Mouse (Mus musculus): Measurements from ENCODE around the gene BC024978. TPM values are rescaled to one million over a fixed set of nuclear protein-coding genes. Genes with fewer than 3 reads are reported as not detected.

Gene BC024978
- polyA plus RNA-seq, 1 experiment = 3.2 TPM

DNA sequence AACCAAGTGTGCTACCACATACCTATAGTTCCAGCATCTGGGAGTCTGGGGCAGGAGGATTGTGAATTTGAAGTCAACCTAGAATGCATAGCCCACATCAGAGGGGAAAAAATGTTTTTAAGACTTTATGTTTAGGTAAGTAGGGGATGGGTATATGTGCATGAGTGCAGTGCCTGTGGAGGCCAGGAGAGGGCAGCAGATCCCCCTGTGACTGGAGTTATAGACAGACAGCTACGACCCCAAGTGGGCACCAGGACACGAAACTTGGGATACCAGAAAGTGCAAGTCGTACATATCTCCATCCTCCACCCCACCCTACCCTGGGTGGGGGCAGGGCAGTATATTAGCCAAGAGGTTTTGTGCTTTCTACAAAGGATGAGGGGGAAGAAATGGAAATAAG is 10.6 kb upstream of the BC024978 start:
- no peak for TF ChIP-seq MAX (IDR thresholded peaks at IDR 0.05)
- no peak for TF ChIP-seq USF1 (IDR thresholded peaks at IDR 0.05; ENCODE audit: low read depth)
- TF ChIP-seq CEBPB (IDR thresholded peaks at IDR 0.05; ENCODE audit: low read depth) = no peak
- TF ChIP-seq MYOD1 (IDR thresholded peaks at IDR 0.05; ENCODE audit: control insufficient read depth, insufficient read length, low read depth) = no peak
- TF ChIP-seq MYOG (IDR thresholded peaks at IDR 0.05; ENCODE audit: control insufficient read depth, extremely low read depth, insufficient read length) = no peak
- no peak for TF ChIP-seq CTCF (IDR thresholded peaks at IDR 0.05; ENCODE audit: control insufficient read depth, insufficient read depth, insufficient read length)
- TF ChIP-seq FOSL1 (IDR thresholded peaks at IDR 0.05; ENCODE audit: insufficient read depth, low read length, poor library complexity, severe bottlenecking) = no peak
- Histone ChIP-seq H3ac (ENCODE audit: control insufficient read depth, insufficient read length, low read depth) (no peak overlapping the region), H3K79me2 (ENCODE audit: control insufficient read depth, insufficient read depth) (peaks cover 7% of the 10 kb centered on the region), H3K36me3 (ENCODE audit: control insufficient read depth, insufficient read depth) (peaks cover 51% of the 10 kb centered on the region), H3K79me3 (ENCODE audit: low read depth) (peaks cover 2% of the 10 kb centered on the region), H3K4me3 (ENCODE audit: insufficient read depth, poor library complexity, severe bottlenecking) (no peak overlapping the region), H3K27me3 (ENCODE audit: control insufficient read depth, insufficient read depth, insufficient read length) (no peaks in the 10 kb centered on the region)

- peaks cover 17% of the 10 kb centered on the region for H3K79me2 ChIP-seq (ENCODE audit: control insufficient read depth, insufficient read depth)
- TF ChIP-seq MYOD1 (IDR thresholded peaks at IDR 0.05; ENCODE audit: control insufficient read depth, insufficient read length, low read depth) (no peak), MAX (IDR thresholded peaks at IDR 0.05) (no peak), CTCF (IDR thresholded peaks at IDR 0.05; ENCODE audit: control insufficient read depth, insufficient read depth, insufficient read length) (no peak), FOSL1 (IDR thresholded peaks at IDR 0.05; ENCODE audit: insufficient read depth, low read length, poor library complexity, severe bottlenecking) (no peak), USF1 (IDR thresholded peaks at IDR 0.05; ENCODE audit: low read depth) (no peak), MYOG (IDR thresholded peaks at IDR 0.05; ENCODE audit: control insufficient read depth, extremely low read depth, insufficient read length) (no peak), CEBPB (IDR thresholded peaks at IDR 0.05; ENCODE audit: low read depth) (no peak)
- H3K27me3 ChIP-seq (ENCODE audit: control insufficient read depth, insufficient read depth, insufficient read length) = no peaks in the 10 kb centered on the region
- no peak overlapping the region for H3K4me3 ChIP-seq (ENCODE audit: insufficient read depth, poor library complexity, severe bottlenecking)
- H3ac ChIP-seq (ENCODE audit: control insufficient read depth, insufficient read length, low read depth) = no peak overlapping the region
- peaks cover 10% of the 10 kb centered on the region for H3K79me3 ChIP-seq (ENCODE audit: low read depth)
- peaks cover 57% of the 10 kb centered on the region for H3K36me3 ChIP-seq (ENCODE audit: control insufficient read depth, insufficient read depth)
Observed at GRCm38 (mm10) chr7:27185986-27186385, 9.6 kb upstream of the BC024978 start.

DNA sequence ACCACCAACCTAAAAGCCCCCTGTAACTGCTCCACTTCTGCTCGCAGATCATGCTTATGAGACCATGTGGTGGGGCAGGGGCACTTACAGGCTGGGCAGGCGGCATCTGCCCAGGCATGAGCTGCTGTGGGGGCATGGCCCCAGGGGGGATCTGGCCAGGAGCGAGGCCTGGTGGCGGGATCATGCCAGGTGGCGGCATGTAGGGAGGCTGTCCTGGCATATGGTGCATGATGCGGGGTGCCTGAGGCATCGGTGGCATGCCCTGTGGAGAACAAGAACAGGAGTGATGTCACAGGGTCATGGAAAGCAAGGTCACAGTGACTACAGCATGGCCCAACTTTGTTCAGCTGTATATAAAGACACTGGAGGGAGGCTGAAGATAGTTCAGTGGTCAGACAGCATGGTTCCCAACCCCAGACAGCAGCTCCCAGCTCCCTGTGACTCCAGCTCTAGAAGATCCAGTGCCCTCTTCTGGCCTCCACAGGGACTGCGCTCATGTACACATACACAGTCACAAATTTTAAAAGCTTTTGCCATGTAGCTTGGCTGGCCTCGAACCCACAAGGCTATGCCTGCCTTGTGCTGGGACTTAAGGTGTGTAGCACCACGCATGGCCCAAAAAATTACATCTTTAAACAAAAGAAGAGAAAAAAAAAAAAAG is 6.2 kb upstream of the BC024978 start:
- Histone ChIP-seq H3ac (ENCODE audit: control insufficient read depth, insufficient read length, low read depth) (no peak overlapping the region), H3K27me3 (ENCODE audit: control insufficient read depth, insufficient read depth, insufficient read length) (no peaks in the 10 kb centered on the region), H3K36me3 (ENCODE audit: control insufficient read depth, insufficient read depth) (peaks cover 85% of the 10 kb centered on the region), H3K4me3 (ENCODE audit: insufficient read depth, poor library complexity, severe bottlenecking) (no peak overlapping the region), H3K79me2 (ENCODE audit: control insufficient read depth, insufficient read depth) (peaks cover 51% of the 10 kb centered on the region), H3K79me3 (ENCODE audit: low read depth) (peaks cover 42% of the 10 kb centered on the region)
- TF ChIP-seq MAX (IDR thresholded peaks at IDR 0.05) = no peak
- TF ChIP-seq CTCF (IDR thresholded peaks at IDR 0.05; ENCODE audit: control insufficient read depth, insufficient read depth, insufficient read length) = no peak
- no peak for TF ChIP-seq MYOD1 (IDR thresholded peaks at IDR 0.05; ENCODE audit: control insufficient read depth, insufficient read length, low read depth)
- no peak for TF ChIP-seq MYOG (IDR thresholded peaks at IDR 0.05; ENCODE audit: control insufficient read depth, extremely low read depth, insufficient read length)
- TF ChIP-seq FOSL1 (IDR thresholded peaks at IDR 0.05; ENCODE audit: insufficient read depth, low read length, poor library complexity, severe bottlenecking) = no peak
- TF ChIP-seq CEBPB (IDR thresholded peaks at IDR 0.05; ENCODE audit: low read depth) = no peak
- TF ChIP-seq USF1 (IDR thresholded peaks at IDR 0.05; ENCODE audit: low read depth) = no peak

DNA sequence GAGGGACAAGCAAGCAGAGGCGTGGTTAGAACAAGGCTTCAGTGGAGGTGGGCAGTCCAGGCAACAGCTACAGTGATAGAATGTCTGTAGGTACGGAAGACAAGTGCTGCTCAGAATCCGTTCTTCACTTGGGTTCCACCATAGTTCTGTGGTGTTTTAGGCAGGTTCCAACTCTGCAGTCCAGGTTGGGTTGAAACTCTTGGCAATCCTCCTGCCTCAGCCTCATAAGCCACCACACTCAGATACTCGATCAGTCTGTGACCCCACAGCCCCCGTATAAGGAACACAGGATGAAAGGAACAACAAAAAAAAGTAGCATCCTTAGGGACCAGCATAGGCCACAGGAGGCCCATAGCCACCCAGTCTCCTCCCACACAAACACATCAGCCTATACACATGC is 3.1 kb upstream of the BC024978 start:
- Histone ChIP-seq H3K79me2 (ENCODE audit: control insufficient read depth, insufficient read depth) (peaks cover 66% of the 10 kb centered on the region), H3K27me3 (ENCODE audit: control insufficient read depth, insufficient read depth, insufficient read length) (no peaks in the 10 kb centered on the region), H3K79me3 (ENCODE audit: low read depth) (peaks cover 53% of the 10 kb centered on the region), H3K36me3 (ENCODE audit: control insufficient read depth, insufficient read depth) (peaks cover 61% of the 10 kb centered on the region), H3ac (ENCODE audit: control insufficient read depth, insufficient read length, low read depth) (no peak overlapping the region), H3K4me3 (ENCODE audit: insufficient read depth, poor library complexity, severe bottlenecking) (no peak overlapping the region)
- TF ChIP-seq CTCF (IDR thresholded peaks at IDR 0.05; ENCODE audit: control insufficient read depth, insufficient read depth, insufficient read length) = no peak
- no peak for TF ChIP-seq CEBPB (IDR thresholded peaks at IDR 0.05; ENCODE audit: low read depth)
- no peak for TF ChIP-seq FOSL1 (IDR thresholded peaks at IDR 0.05; ENCODE audit: insufficient read depth, low read length, poor library complexity, severe bottlenecking)
- no peak for TF ChIP-seq MYOD1 (IDR thresholded peaks at IDR 0.05; ENCODE audit: control insufficient read depth, insufficient read length, low read depth)
- no peak for TF ChIP-seq MYOG (IDR thresholded peaks at IDR 0.05; ENCODE audit: control insufficient read depth, extremely low read depth, insufficient read length)
- no peak for TF ChIP-seq MAX (IDR thresholded peaks at IDR 0.05)
- TF ChIP-seq USF1 (IDR thresholded peaks at IDR 0.05; ENCODE audit: low read depth) = no peak

DNA sequence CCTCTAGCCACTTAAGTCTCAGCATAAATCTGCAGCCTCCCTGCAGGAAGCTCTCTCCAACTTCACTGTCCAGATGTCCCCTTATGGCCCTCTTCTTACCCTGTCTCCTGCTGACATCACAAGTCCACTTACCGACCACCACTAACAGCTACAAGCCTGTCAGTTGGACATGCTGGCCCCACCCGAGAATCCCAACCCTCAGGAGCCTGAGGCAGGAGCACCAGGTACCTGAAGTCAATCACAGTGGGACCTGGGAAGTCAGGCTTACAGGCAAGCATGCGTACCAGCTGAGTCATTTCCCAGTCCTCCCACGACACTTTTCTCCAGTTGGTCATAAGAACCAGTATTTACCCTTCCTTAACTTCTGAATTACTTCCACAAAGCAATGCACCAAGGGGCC is 1.9 kb upstream of the BC024978 start:
- peaks cover 53% of the 10 kb centered on the region for H3K79me3 ChIP-seq (ENCODE audit: low read depth)
- H3K79me2 ChIP-seq (ENCODE audit: control insufficient read depth, insufficient read depth) = peaks cover 66% of the 10 kb centered on the region
- no peak overlapping the region for H3ac ChIP-seq (ENCODE audit: control insufficient read depth, insufficient read length, low read depth)
- TF ChIP-seq MYOG (IDR thresholded peaks at IDR 0.05; ENCODE audit: control insufficient read depth, extremely low read depth, insufficient read length) = no peak
- no peak for TF ChIP-seq USF1 (IDR thresholded peaks at IDR 0.05; ENCODE audit: low read depth)
- TF ChIP-seq FOSL1 (IDR thresholded peaks at IDR 0.05; ENCODE audit: insufficient read depth, low read length, poor library complexity, severe bottlenecking) = no peak
- no peak for TF ChIP-seq MYOD1 (IDR thresholded peaks at IDR 0.05; ENCODE audit: control insufficient read depth, insufficient read length, low read depth)
- TF ChIP-seq CTCF (IDR thresholded peaks at IDR 0.05; ENCODE audit: control insufficient read depth, insufficient read depth, insufficient read length) = no peak
- TF ChIP-seq MAX (IDR thresholded peaks at IDR 0.05) = no peak
- TF ChIP-seq CEBPB (IDR thresholded peaks at IDR 0.05; ENCODE audit: low read depth) = no peak
- H3K4me3 ChIP-seq (ENCODE audit: insufficient read depth, poor library complexity, severe bottlenecking) = no peak overlapping the region
- peaks cover 49% of the 10 kb centered on the region for H3K36me3 ChIP-seq (ENCODE audit: control insufficient read depth, insufficient read depth)
- H3K27me3 ChIP-seq (ENCODE audit: control insufficient read depth, insufficient read depth, insufficient read length) = no peaks in the 10 kb centered on the region
